Mouse (Mus musculus): ENCODE measurements at regions not wholly inside any gene's neighbourhood (a gene's known extent, or its start where the extent isn't known, plus 50 kb on each side); places are given as distances from the start of the nearest gene placed in this dataset.
A peak's percentile ranks its signal among the peaks of the same experiment; 100 is the strongest.

DNA sequence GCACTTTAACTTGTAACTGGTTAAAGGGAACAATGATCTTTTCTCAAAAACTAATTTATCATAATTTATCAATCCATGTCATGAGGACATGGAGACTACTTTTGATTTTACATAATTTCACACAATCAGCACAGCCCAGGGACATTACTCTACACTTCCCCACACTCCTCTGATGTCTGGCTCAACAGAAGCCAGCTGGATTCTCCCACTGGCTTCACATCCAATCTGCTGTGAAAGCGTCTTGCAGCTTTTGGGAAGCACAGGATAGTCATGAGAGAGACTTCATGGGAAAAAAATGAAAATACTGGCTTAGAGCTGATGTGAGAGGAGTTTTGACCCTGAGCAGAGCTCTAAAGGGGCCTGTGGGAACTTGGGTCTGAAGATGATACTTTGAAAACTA lies 61.7 kb upstream of the Hrasls start:
- DNase-seq, result no peak

DNA sequence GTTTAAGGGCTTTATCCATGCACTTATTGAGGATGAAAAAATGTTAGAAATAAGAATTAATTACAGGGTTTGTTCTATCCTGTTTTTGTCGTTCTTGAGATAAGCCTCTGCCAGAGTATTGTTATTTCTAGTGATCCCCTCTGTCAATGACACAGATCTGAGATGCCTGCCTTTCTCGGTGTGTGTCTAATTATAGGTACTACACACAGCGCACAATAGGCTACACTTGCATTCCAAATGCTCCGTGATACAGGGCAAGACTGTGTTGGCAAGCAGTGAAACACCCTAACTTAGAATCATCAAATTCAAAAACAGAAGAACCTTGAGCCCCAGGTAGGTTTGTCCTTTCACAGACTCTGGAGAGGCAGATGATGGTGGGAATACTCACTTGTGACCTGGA lies 90.3 kb upstream of the Hrasls start:
- no peak for DNase-seq

DNA sequence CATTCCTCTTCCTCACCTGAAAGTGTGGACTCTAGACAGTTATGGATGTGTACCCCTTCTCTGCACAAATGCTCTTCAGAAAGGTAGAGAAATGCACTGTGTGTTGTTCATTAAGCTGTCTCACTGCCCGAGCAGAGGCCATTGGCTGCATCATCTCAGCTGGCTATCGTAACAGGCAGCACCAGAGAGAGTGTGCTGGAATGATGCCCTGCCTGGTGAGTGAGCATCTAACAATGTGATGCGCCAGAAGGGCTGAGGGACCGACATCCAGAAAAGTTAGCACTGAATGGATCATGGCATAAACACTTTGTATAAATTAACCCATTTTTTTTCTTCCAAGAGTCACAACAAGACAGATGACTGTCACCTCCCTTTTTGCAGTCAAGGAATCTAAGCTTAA lies 112.7 kb upstream of the Hrasls start:
- no peak for DNase-seq

DNA sequence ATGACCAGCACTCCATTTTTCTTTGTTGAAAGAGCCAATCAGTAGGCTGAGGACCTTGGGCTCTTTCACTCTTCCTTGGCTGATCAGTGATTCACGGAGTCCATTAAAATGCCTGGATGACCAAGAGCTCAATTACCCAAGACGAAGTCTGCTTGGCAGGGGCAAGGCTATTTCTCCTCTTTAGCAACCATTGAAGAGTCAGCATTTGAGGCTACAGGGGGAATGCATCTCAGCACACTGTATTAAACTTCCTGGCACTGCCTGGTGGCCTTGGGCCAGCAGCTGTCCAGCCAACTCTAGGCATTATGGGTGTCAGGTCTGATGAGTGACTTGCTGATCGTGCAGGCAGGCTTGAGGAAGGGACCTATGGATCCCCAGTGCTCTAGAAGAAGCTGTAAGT lies 136.5 kb upstream of the Mb21d2 start:
- no peak for DNase-seq

DNA sequence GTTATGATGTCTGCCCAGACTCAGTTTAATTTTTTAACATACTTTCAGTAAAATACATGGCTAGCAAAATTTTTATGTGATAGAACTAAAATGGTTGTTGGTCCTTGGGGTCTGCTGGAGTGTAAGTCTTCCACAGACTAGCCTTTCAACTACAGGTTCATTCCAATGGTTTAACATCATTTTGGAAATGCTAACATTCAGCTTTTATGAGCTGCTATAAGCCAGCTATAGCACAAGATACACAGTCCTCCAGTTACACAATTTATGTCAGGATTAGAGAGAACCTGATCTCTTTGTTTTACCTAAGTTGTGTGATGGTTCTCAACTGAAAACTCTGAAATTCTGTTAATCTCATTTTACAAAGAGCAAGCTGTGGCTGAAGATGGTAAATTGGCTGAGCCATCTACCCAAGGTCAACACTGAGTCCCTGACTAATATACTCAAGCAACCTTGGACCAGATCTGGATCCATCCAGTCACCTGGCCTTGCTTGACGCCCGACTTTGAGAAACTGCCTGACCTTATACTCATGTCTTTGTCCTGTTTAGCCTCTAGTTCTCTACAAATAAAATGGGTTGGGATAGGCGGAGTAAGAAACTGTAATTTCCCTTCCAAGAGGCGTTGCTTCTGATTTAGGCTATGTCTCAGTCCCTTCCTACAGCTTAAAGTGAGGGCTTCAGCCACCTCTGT lies 135.8 kb upstream of the Mb21d2 start:
- no peak for DNase-seq

DNA sequence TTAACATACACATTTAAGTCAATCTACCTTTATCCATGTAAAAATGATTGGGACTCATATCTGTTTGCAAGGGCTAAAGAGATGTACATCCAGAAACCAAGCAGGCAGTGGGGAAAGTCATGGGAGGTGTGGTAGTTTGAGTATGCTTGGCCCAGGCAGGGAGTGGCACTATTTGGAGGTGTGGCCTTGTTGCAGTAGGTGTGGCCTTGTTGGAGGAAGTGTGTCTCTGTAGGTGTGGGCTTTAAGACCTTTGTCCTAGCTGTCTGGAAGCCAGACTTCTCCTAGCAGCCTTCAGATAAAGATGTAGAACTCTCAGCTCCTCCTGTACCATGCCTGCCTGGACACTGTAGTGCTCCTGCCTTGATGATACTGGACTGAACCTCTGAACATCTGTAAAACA lies 133.9 kb upstream of the Mb21d2 start:
- no peak for DNase-seq

DNA sequence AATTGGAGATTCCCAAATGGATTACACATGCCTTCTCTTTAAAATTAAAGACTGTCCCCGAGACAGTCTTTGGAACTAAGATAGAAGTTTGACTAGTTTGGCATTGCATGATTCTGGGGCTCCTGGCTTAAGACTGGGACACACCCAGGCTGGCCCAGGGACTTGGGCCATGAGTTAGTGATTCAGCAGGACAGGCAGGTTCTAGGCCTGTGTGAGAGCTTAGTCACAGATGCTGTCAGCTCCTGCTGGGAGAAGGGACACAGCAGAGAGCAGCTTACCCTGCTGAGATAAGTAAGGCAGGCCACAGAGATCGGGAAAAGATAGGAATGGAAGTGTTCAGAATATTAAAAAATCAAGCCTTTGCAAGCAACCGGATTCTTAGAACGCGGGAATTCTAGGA lies 127.6 kb upstream of the Mb21d2 start:
- DNase-seq, result no peak

DNA sequence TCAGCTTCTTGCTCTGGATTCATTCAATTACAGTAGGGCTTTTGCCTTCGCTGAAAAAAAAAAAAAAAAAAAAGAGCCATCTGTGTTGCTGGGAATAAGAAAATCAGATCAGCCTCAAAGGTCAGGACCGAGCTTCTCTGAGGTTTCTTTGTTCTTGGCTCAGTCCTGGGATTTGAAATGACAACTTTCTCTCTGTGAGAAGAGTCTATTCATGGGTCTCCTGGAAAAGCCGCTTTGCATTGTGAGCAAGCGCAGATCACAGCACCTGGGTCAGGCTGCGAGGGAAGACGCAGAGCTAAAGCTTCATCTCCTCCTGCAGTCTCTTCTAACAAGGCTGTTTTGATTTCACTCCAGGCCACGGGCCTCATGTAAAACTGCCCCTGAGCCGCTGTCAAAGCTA lies 125.0 kb upstream of the Mb21d2 start:
- no peak for DNase-seq

DNA sequence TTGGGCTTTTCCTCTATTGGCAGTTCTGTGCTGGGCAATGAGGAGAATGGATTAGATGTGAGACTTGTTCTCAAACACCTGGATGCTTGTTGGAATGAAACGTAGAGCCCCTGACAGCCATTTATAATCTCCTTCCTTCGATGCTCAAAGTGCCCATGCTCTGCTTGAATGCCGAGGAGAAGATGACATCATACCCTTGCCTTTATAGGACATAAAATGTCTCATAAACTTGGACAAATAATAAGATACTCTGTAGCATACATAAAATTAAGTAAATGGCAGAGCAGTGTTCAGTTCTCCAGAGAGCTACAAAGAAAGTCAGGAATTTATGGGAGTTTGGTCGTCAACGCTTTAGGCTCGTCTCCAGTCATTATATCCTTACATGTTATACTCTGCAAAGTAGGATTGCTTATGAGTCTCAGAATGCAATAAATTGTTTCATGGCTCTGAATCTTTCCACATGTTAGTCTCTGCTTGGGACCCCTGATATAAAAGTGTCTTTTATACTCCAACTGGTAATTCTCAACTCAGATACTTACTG lies 117.0 kb upstream of the Mb21d2 start:
- no peak for DNase-seq

DNA sequence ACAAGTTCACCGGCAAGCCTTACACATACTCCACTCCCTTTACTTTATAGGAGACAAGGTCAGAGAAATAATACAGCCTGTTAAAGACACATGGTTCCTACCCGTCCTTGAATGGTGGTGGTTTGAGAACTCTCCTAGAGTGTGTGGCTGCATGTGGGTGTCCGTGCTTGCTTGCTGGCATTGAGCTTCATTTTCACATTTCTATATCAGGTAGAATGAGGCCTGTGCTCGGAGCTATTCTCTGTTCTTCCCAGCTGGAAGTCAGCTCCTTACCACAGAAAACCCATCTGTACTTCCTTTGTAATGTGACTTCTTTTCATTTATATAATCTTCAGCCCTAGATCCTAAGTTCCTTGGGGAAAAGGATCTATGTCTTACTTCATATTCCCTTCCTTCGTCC lies 106.0 kb upstream of the Mb21d2 start:
- DNase-seq, result no peak

DNA sequence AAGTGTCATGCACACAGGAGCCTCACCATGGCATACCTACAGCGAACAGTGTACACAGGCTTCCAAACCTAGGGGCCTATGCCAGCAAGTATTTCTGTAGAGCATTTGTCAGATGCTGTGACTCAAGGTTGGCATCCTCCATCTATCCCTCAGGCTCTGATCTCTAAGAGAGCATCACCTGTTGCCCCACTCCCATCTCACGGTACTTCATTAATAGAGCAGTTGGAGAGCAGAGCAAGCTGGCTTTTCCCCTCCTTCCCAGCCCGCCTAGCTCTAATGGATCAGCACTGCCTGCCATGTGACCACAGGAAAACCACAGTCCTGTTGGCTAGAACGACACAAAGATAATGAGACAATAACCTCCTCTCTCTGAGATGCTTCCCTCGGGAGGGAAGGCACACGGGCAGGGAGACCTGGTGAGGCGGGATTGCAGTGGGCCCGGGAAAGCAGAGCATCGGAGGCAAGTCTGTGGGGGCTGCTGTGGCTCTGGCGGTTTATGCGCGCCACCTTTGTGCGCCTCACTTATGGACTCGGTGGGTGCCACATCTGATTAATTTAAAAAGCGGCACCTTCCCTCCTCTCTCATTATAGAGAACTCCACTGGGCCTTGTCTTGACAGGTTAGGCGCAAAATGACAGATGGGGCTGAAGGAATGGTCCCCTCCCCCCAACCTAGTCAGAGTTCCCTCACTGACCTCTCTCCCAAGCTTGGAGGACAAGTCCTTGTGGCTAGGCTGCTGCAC lies 104.8 kb upstream of the Mb21d2 start:
- no peak for DNase-seq

DNA sequence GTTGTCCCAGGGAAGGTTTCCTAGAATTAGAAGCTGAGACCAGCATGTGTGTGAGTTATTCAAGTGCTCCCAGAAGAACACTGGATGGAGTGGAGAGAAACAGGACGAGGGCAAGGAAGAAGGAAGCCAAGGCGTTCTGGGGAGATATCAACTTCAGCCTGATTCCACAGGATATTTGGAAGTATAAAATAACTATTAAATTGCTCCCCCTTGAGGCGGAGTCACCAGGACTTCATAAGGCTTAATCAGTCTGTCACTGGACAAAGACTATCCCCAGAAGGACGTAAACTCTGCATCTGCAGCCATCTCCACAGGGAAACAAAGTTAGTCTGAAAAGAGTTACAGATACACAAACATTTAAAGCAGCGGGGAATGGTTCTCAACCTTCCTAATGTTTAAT lies 103.9 kb upstream of the Mb21d2 start:
- peak; percentile 20 to 33 for DNase-seq

DNA sequence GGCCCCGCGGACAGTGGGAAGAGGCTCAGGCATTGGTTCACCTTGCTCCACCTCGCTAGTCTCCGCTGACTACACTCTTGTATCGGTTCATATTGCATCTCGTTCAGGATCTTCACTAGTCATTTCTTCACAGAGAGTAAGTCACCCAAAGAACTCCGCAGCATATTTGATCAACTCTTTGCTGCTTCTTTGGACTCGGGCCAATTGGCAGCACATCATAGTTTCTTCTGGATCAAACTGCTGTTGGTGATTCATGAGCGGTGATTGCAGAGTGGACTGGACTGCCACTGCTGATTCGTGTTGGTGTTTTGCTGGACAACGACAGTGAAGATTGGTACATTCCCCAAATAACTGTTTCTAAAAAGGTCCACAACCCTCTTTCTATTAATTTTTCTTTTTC lies 98.4 kb upstream of the Mb21d2 start:
- peak in 1 of 2 experiments; percentile 13 for DNase-seq

DNA sequence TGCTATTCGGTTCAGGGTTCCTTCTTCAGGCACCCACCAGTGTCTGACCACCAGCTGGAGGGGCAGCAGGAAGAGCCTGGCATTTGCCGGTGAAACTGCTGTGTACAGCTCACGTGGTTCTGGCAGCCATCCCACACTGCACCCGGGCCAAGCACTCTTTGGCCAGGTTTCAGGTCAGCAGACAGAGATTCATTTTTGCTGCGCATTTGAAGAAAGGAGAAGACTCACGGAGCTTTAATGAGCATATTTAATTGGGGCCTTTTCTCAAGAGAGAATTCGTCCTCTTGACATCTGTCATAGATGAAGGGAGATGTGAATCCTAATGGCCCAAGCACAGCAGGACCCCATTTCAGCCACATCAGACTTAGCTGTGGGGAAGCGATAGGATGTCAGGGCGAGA lies 71.8 kb upstream of the Mb21d2 start:
- peak; percentile 79 to 89 for DNase-seq

DNA sequence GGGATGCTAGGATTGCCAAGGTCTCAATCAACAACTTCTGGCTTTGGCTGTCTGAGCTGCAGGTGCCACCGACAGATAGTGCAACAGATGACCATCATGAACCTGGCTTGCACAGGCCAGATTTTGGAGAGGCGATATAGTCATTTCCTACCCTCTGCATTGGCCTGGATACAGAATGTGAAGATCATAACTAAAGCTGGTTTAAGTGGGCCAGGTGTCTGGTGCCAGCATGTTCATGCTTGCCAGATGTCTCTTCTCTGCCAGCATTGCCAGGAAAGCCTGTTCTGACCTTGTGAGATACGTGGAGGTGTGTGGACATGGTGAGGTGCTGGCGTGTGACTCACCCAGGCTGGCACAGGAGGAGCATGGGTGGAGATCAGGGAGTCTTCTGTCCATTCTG lies 70.2 kb upstream of the Mb21d2 start:
- DNase-seq, result peak in 1 of 2 experiments; percentile 3

DNA sequence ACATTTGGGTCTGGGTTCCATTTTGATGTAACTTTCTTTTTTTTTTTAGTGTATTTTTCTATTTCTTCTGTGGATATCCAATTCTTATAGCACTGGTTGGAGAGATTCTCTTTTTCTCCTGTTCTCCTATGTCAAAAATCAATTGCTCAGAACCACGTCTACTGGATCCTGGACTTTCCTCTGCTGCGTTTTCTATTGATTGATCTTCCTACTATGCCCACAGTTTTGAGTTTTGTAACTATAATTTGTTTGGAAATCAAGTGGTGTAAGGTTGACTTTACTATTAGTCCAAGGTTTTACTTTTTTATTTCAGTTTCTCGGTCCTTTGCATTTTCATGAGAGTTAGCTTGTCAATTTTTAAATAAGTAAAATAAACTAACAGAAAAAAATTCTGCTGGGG lies 67.2 kb upstream of the Mb21d2 start:
- no peak for DNase-seq

DNA sequence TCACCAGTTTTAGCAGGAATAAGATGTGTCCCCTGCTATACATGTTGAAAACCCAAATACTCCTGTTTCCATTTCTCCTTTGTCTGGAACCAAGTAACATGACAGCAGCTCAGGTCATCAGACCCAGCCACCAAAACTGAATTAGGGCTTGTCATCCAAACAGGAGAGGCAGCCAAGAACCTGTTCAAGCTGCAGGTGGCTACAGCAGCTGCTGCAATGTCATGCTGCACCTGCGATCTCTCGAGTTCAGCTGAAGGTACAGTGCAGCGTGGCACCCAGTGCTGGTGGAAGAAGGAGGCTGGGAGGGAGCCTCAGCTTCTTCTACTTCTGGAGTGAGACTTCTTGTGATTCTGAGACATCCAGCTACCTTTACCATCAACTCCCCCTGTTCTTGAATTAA lies 61.2 kb upstream of the Mb21d2 start:
- DNase-seq, result no peak

DNA sequence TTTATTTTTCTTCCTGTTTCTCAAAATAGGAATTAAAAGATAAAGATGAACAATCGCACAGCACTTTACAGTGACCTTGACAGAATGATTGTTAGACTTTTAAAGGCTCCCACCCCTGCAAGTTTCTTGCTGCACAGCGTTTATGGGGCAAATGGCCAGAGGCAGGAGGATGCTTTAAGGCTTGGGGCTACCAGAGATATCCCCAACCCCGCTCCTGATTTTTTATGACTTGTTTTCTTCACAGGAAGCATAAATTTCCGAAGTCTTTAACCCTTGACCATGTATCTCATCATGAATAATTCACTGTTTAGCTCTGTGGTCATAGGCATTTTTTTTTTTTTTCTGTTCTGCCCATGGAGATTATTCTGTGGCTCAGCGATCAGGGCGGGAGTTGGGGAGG lies 55.5 kb upstream of the Mb21d2 start:
- peak in 1 of 2 experiments; percentile 4 for DNase-seq

DNA sequence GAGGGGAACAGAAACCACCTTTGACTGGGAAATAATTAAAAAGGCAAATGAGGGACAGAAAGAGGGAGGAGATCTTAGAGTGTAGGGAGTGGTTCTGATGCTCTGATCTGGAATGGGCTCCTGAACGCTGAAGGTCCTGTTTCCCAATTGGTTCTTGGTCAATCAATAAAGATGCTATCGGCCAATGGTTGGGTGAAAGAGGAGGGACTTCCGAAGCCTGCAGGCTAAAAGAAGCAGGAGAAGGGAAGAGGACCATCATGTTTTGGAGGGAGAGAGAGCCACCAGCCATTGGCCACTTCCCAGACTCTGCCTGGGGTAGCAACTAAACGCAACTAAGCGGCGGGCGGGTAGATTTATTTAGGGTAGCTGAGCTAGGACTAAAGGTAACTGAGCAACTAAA lies 53.4 kb upstream of the Mb21d2 start:
- DNase-seq, result no peak
